Mouse (Mus musculus): ENCODE measurements around the gene Erich3.

DNA sequence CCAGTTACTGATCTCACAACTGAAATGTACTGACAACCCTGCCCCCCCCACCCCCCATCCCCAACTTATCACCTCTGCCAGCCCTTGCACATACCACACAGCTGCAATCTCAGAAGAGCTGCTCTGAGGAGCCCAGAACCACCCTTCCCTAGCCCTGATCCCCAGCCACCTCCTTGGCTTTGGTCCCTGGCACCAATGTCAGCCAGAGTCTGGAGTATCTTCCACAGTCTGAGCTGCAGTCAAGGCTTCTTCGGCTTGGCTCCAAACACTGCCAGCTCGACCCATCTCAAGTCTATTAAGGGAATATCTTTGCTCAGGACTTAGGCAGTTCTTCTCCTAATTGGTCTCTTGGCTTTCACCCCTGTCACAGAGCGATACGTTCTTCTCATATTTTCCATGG lies 129.9 kb downstream of the Erich3 start:
- TF ChIP-seq CTCF (IDR thresholded peaks at IDR 0.05; ENCODE audit: borderline replicate concordance, insufficient read depth, low read length) (no peak), POLR2A (IDR thresholded peaks at IDR 0.05; ENCODE audit: low read depth, low read length) (no peak)
